Mouse (Mus musculus) c-Kit-positive CD71-positive TER-119-positive erythroid progenitor cells, embryonic 14.5 days (primary cell): ENCODE measurements around the gene Smg8.
"Not testable (repeated sequence)": the region's sequence is repeated elsewhere in the genome, so short reads cannot be mapped to it uniquely, and the experiment has no call there.

Source experiments
- DNase-seq: peaks from one replicate; pipeline ENCODE4 v3.0.0-alpha.2; 2013; ENCODE audit warnings: low spot score

Gene Smg8

GRCm38 (mm10) chr11:87086290-87086984 is at the start of gene Smg8:
TSS of gene Smg8 (minus strand) at chr11:87086774.
- DNase-seq: peak; percentile 81

- DNase-seq: no peak
These were observed 49.7 kb upstream of the Smg8 start for GRCm38 (mm10) chr11:87136233-87136632.

- DNase-seq: peak; percentile 88
These were observed 40.5 kb upstream of the Smg8 start, which contains the start of gene Trim37 for GRCm38 (mm10) chr11:87126824-87127816. TSS of gene Trim37 (plus strand) at chr11:87127077.

GRCm38 (mm10) chr11:87126281-87126823 is 39.8 kb upstream of the Smg8 start:
- no peak for DNase-seq

GRCm38 (mm10) chr11:87125562-87125961 is 39.0 kb upstream of the Smg8 start:
- DNase-seq: no peak

GRCm38 (mm10) chr11:87121864-87122263 is 35.3 kb upstream of the Smg8 start:
- DNase-seq: no peak

- no peak for DNase-seq
These were observed 23.8 kb upstream of the Smg8 start for GRCm38 (mm10) chr11:87110172-87110909.

- peak; percentile 29 for DNase-seq
These were observed 23.1 kb upstream of the Smg8 start for GRCm38 (mm10) chr11:87109519-87110171.

- DNase-seq: peak; percentile 100
These were observed 22.4 kb upstream of the Smg8 start, which contains the start of gene Ska2 for GRCm38 (mm10) chr11:87108755-87109518. TSS of gene Ska2 (plus strand) at chr11:87109234.

- DNase-seq: no peak
These were observed 21.8 kb upstream of the Smg8 start, which contains the start of gene Prr11 for GRCm38 (mm10) chr11:87108409-87108754. TSS of gene Prr11 (minus strand) at chr11:87108708.

- no peak for DNase-seq
These were observed 568 bp upstream of the Smg8 start for GRCm38 (mm10) chr11:87087142-87087541.

GRCm38 (mm10) chr11:87085461-87085860 is 1.1 kb downstream of the Smg8 start:
- DNase-seq: no peak

- no peak for DNase-seq
These were observed 2.9 kb downstream of the Smg8 start for GRCm38 (mm10) chr11:87083712-87084111.

GRCm38 (mm10) chr11:87073866-87074440 is 12.6 kb downstream of the Smg8 start, which contains the start of gene Gdpd1:
TSS of gene Gdpd1 (minus strand) at chr11:87074062.
- peak; percentile 84 for DNase-seq

- DNase-seq: no peak
These were observed 13.2 kb downstream of the Smg8 start for GRCm38 (mm10) chr11:87073343-87073865.

GRCm38 (mm10) chr11:87062087-87062486 is 24.5 kb downstream of the Smg8 start:
- DNase-seq: no peak

- no peak for DNase-seq
These were observed 26.2 kb downstream of the Smg8 start for GRCm38 (mm10) chr11:87060410-87060809.

- peak; percentile 47 for DNase-seq
These were observed 30.3 kb downstream of the Smg8 start for GRCm38 (mm10) chr11:87056286-87056685.

GRCm38 (mm10) chr11:87048900-87049299 is 37.7 kb downstream of the Smg8 start:
- DNase-seq: not testable (repeated sequence)

GRCm38 (mm10) chr11:87046968-87047367 is 39.6 kb downstream of the Smg8 start:
- DNase-seq: peak; percentile 39
